Mouse (Mus musculus) cerebellum, postnatal 36 days (tissue): Measurements from ENCODE around the gene Ccdc34.

Source experiments
- DNase-seq, 2 experiments: peaks; one replicate each; pipeline ENCODE4 v3.0.0; 2021 to 2022; ENCODE audit warnings: mixed read lengths in 2 of 2

The Ccdc34 gene

DNA sequence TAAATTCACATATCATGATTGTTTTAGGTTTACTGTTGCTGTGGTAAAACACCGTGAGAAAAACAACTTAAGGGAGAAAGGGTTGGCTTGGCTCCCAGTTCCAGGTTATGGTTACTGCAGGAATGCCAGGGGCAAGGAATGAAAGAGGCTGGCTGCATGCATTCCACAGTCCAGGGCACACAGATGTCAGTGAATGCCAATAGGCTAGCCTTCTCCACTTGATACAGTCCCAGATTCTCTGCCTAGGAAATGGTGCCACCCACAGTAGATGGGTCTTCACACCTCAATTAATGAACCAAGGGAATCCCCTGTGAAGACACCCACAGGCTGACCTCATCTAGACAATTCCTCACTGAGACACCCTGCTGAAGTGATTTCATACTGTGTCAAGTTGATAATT, 12.9 kb upstream of the Ccdc34 start:
- DNase-seq: no peak

DNA sequence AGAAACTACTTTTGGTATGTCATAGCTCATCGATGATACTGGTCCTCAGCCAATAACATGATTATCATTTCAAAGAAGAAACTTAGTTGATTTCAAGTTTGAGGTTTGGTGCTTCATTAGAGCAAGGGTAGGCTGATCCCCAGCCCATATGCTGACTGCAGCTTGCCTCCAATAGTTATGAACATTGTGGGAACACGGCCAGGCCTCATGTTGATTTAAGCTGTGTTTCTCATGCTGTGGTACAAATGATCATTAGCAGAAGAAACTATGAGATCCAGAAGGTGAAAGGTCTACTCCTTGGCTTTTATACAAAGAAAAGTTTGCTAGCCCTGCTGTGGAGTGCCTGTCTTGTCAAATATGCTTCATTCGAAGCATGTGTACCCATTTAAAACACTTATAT, 12.5 kb upstream of the Ccdc34 start:
- DNase-seq: peak; percentile 45 to 60

DNA sequence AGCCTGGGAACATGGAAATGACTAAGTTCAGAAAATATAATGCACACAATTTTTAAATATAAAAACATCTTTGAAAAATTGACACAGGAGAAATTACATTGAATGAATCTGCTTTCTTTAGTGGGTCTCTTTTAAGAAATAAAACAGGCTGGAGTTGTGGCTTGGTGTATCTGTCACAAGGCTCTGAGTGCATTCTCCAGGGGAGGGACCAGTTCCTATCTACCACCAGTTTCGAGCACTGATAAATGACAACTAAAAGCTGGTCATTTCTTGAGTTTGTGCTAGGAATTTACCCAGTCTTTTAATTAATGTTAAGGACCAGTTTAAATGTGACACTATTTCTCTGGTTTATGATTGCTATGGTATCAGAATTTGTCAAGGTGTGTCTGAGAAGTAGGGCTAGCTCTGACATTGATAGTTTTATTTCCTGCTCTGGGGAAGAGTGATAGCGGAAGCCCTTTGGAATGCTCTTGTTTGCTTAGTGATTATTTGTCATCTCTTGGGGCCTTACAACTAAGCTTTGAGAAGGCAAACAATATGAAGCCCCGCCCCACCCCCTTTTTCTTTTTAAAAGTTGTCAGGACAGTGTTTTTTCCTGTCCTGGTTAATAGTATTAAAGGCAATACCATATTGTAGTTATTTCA, 11.9 kb upstream of the Ccdc34 start:
- no peak for DNase-seq

DNA sequence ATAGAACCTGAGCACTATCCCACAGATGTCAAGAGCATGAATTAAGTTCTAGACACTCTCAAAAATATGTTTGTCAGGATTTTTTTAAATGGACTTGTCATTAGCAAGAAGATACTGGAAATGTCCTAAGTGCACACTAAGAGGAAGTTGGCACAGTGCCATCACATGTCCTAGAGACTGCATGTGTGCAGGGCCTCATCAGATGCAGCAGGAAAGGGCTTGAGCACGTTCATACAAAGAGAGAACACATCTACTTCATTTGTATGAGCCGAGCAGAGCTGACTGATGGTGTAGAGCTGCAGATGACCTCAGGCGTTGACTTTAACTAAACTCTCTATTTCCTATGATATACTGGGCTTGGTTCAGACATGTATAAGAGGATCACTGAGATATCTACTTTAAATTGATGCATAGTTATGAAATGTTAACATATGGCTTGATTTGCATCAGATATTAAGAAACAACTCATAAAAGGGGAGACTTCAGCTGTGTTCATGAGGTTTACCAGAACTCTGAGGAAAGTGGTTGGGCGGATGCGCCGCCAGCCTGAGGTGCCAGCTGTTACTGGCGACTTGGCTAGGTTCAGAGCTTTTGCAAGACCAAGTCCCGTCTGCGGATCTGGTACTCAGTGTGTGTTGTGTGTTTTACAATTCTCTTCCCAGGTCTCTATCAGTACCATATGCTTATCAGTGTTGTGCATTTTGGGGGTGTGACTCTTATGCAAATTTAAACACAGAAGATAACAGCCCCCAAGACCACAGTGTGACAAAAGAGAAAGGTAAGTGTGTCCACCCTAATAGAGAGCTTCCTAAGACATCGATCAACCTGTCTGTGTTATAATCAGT, 10.0 kb upstream of the Ccdc34 start:
- DNase-seq: no peak

DNA sequence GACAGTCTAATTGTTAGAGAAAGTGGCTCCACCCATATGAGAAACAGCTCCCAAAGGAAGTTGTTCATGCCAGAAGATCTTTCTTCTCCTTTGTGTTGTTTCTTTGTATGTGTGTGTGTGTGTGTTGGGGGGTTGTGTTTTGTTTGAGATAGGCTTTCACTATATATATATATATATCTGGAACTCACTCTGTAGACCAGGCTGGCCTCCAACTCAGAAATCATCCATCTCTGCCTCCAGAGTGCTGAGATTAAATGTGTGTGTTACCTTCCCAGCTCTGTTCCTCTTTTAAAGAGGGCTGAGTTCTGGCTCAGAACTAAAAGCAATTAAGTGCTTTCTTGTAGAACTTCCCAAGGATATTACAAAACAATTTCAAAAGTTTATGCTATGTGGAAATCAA, 8.2 kb upstream of the Ccdc34 start:
- DNase-seq: no peak

DNA sequence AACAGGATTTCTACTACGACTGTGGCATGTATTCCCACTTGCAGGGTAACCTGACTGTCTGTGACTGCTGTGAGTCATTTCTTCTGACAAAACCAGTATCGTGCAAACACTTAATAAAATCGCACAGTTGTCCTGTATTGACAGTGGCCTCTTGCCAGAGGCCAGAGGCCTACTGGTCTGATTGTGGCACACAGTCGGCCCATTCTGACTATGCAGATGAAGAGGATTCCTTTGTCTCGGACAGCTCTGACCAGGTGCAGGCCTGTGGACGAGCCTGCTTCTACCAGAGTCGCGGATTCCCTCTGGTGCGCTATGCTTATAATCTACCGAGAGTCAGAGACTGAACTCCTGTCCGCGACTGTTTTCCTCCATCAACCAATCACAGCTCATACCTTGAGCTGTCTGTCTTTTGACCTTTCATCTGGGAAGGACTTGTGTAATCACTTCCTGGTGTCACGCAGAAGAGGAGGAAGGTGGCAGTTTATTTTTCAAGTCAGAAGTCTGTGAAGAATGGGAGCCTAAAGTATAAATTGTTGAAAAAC, 5.4 kb upstream of the Ccdc34 start:
- DNase-seq: no peak

DNA sequence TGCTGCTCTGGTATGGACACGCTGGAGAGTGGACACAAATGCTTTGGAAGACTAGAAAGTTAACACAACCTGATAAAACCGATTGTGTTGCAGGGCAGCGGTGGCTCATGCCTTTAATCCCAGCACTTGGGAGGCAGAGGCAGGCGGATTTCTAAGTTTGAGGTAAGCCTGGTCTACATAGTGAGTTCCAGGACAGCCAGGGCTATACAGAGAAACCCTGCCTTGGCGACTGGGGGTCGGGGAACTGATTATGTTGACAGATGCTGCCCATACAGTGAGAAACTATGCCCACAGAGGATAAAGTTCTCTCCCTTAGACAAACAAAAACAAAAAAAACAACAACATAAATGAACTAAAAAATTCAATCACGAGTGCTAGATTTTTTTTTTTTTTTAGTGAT, 530 bp upstream of the Ccdc34 start:
- no peak for DNase-seq

DNA sequence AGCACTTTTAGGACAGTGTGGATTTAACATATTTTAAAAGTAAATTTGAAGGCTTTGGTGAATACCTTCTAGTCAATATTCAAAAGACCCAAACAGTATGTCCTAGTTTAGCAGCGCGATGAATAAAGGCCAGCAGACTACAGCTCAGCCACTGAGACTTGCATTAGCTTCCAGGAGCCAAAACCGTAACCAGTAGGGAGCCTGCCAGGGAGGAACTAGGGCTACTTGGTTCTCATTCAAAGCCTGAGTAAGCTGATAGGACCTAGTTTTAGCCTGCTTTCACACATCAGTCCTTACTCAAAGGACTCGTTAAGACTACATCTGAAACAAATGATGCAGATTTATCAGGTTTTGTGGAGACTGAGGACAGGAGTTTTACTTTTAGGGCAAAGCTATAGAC, 2.0 kb downstream of the Ccdc34 start:
- no peak for DNase-seq

DNA sequence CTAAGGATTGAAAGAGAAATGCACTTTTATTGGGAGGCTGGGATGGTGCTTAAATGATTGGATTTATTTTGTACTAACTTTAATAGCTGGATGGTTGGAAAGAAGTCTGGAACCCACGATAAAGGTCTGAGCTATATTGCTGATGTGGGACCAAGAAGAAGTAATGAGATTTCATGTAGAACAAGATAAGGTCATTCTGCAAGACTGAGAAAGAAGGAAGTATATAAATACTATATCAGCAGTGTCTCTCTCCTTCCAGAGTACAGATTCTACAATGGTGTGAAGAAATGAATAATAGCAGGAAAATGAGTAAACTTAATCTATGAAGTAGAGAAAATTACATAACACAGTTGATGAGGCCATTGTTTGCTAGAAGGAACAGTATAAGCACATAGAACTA, 2.8 kb downstream of the Ccdc34 start:
- DNase-seq: no peak

DNA sequence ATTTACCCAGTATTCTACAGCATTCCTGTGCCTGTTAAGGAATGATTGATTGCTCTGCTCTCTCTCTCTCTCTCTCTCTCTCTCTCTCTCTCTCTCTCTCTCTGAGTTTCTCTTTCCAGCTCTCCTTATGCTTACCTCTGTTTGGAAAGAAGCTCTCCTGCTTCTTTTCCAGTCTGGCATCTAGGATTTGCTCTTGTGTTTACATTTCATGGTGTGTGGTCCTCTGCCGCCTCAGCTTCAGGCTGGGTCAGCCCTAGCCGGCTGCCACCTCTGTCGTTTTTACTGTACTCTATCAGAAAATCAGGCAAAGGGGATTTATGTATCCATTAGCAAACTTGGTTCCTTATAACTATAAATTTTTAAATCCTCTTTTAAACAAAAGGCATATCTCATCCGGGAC, 18.6 kb downstream of the Ccdc34 start:
- DNase-seq: no peak

DNA sequence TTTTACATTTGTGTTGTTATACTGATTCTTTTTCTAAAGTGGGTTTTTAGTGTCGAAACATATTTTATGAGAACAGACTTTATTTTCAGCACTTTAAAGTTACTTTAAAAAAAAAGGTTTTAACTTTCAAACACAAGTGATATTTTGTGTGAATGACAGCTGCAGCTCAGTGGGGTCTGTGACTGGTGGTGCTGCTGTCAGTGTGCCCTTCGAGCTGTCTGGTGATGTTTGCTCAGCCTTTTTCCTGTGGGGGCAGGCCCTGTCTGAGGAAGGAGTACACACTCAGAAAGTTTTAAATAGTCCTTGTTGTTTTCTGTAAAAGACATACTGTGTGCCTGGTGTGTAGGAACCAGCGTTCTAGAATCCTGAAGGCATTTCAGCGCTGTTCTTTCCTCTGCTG, 19.0 kb downstream of the Ccdc34 start:
- DNase-seq: no peak

DNA sequence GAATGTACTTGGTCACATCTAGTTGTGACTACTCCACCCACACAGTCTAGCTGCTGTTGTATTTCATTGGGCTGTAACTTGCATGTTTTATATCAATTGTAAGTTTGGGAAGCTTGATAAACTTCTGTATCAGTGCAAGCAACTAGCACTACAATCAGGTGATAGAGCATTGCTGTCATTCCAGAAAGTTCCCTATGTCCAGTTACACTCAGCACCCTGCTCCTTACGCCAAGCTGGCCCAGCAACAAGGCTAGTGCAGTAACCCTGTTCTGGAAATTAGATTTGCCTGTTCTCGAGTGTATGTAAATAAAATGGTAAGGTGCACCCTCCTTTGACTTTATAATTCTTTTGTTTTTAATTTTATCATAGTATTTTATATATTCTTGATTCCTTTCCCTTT, 19.6 kb downstream of the Ccdc34 start:
- no peak for DNase-seq

DNA sequence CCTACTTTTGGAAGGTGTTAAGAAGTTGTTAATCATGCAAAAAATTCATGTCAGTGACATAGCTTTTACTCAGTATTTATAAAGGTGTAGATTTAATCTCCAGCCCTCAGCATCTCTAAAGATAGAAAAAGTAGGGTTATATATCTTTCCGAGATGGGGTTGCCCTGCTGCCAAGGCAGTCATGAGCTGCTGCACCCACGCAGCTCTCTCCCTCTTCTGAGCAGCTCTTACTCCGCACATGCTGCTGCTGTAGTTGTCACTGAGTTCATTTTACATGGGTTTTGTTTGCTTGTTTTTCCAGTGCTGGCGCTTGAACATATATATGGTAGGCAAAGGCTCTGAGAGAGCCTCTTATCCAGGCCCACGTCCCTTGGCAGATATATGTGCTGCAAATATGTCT, 20.7 kb downstream of the Ccdc34 start:
- DNase-seq: no peak

DNA sequence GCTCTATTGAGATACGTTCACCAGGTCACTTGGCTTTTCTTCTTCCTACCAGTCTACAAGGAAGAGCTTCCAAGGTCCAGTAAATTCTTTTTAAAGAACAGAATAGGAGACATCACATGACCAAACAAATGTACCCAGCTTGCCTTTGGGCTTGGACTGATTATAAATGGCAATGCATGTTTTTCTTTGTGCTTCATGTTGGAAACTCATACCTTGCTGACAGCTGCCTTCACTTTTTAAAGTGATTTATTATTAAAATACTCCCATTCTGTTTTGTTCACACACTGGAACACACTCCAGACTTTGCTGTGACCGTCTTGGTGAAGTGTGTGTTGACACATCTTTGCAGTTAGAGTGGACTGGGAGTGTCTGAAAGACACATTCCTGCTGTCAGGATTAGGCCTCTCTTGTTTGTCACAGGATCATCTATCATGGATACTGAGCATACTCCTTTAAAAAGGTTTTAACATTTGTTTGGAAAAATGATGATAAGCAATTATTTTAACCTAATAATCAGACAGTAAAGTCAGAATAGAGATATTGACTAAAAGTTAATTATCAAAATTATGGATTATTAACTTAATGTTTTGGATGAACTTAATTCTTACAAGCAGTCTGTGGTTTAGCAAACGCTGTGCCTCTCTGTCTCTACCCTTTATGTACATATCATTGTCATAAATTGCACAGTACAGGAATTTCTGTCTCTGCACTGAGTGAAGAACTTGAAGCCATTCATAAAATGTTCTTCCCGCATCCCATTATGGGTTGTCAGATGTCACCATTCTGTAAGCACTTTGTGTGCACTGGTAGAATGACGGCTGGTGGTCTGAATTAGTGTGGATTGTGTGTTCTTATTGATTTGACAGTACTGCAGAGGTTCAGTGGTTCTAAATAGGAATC, 25.5 kb downstream of the Ccdc34 start:
- DNase-seq: no peak

DNA sequence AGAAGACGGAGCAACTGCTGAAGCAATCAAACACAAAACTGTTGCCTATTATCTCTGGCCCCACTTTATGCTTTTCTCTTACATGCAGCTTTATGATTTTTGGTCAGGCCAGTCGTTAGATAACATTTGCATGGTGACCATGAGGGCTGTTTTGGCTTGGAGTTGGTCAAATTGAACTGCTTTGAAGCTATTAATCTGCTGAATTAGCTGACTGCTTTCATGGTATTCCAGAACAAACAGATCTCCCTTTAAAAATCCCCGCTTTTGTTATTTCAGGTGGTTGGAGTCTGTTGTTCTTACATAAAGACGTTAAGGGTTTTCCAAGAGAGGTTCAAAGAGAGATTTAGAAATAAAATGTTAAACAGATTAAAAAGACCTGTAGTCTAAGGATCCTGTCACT, 40.8 kb downstream of the Ccdc34 start:
- no peak for DNase-seq

DNA sequence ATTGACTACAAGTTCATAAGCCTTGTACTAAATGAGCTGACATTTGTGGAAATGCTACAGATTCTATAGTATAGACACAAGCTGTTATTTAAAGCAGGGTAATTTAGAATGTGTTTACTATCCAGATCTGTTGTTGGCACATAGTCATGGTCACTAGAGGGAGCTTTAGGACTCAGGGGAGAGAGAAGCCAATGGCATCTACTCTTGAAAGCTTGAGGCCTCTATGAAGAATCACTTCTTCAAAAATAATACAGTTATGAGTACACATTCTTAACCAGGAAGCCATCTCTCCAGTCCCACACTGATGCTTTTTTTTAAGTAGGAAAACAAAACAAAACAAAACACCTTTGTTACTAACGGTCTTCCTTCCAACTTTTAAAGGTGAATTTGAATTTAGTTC, 45.5 kb downstream of the Ccdc34 start:
- DNase-seq: no peak

DNA sequence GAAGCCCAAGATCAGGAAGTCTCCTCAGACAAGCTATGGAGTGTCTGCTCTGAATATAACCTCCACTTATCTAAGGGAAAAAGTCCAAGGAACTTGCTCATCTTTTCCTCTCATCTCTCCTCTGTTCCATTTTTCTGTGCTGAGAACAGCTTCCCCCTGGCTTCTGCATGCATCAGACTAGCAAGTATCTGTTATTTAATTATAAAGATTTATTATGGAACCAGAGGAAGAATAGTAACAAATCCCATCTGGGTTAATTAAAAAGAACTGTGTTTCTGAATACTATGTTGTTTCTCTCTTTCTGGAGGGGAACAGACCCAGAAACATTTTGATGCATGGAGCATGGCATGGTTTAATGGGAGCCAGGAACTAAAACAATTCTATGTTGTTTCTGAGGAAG, 51.3 kb downstream of the Ccdc34 start:
- no peak for DNase-seq

DNA sequence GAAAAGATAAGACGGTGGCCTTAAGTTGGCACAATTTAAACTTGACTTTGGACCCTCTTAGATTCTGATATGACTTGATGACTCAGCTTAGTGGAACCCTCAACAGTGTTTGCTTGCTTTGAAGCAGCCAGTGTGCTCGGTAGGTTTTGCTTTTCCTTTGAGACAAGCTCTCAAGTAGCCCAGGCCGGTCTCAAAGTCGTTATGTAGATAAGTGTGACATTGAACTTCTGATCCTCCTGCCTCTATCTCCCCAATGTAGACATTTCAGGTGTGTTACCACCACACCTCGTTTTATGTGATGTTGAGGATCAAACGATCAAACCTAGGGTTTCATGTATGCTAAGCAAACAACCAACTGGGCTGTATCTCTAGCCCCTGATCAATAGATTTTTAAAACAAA, 55.4 kb downstream of the Ccdc34 start:
- no peak for DNase-seq

DNA sequence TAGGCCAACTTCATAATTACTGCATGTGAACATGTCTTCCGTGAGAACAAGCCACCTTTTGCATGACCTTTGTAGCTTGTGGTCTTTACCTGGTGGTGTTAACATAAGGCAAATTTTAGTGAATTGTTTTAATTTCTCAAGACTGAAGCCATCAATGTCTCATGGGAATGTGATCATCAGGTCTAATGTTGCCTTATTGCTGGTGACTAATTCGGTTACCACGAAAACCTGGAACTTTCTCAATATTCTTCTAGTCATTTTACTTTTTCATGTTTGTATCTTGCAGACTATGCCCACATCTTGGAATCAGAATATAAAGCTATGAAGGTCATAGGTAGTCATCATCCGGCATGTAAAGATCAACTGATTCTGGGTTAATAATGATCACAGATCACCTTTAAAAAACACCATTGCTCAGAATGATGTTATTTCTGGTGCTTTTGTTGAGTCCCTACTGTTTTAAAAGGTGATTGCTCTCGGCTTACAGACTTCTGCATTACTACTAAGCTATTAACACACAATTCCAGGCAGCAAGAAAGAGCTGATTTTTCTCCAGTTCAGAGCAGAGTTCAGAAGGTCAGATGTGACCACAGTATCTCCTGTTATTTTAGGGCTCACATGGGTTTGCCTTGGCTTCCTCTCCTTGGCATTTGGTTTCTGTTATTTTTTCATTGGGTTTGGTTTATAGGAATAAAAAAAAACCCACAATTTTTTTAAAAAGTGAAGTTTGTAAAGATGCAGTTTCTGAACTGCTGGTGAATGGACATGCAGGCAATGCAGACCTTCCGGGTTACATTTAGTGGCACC, 57.2 kb downstream of the Ccdc34 start:
- DNase-seq: no peak

DNA sequence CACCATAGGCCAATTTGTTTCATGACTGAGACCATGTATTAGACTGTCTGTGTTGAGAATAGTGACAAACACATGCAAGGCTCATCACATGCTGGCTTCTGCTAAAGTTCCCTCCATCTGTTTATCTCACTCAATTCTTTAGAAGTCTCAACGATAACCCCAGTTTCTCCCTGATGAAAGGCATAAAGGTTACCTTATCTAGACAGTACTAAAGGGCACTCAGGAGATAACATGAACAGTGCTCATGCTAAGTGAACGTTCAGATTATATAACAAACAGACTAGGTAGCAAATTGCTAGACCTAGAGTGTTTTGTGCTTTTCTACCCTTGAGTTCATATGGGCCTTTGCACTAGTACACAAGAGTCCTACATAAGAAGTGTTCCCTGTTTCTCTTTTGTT, 59.6 kb downstream of the Ccdc34 start:
- no peak for DNase-seq

DNA sequence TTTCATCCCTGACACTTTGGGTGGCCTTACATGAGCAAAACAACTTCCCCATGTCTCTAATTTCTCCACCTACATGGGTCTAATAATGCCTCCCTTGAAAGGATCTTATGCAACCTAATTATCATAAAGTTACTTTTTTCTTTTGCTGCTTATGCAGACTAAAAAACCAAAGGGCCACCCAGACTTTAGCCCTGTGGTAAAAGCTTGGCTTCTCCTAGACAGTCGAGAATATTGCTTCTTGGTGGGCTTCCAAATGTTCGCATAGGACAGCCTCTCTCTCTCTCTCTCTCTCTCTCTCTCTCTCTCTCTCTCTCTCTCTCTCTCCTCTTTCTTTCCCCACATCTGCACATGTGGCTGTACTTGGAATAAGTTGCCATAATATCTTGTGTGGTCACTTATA, 60.0 kb downstream of the Ccdc34 start:
- DNase-seq: no peak

DNA sequence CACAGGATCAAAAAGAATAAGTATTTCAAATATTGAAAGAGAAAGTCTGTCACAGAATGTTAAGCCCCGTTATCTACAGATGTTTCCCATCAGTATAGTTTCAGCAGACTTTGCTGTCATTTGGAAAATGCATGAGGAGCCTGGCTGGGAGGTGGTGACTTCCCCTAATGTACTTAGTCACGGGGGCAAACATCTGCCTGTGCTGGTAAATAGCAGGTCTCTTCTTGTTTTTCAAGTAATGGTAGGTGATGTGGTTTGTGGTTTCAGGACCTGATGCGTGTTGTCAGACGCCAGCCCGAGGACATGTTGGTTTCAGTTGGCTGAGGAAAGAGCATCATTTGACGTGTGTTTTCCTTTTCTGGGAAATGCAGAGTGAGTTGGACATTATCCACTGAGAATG, 62.9 kb downstream of the Ccdc34 start:
- DNase-seq: no peak

DNA sequence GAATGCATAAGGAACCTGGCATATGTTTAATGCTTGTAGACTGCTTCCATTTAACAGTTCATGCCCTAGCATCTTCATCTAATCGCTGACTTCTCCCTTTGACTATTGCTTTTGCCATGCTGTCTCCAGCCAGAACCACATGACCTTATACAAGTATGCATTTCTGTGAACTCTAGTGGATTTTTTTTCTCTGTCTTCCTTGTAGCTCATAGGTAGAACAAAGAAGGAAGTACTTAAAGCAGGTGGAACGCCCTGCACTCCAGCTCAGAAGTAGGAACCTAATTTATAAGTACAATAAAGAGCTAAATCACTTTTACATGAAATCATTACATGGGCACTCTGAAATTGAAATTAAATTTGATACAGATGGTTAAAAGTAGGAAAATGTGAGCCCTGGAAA, 65.4 kb downstream of the Ccdc34 start:
- DNase-seq: no peak
